Mouse (Mus musculus) bone marrow macrophage, adult 2 months (primary cell): ENCODE measurements around the gene Gng10.

Experiments
- CTCF ChIP-seq: IDR thresholded peaks from 2 replicates; pipeline ENCODE4 v1.5.1; 2012; ENCODE audit warnings: low read depth, mild to moderate bottlenecking, low read length, moderate library complexity
- POLR2A ChIP-seq: IDR thresholded peaks from 2 replicates; pipeline ENCODE4 v1.6.1; 2012; ENCODE audit warnings: mild to moderate bottlenecking, low read depth, low read length, borderline replicate concordance

- TF ChIP-seq CTCF = no peak
- TF ChIP-seq POLR2A = no peak
These were observed 36.2 kb upstream of the Gng10 start for GRCm38 (mm10) chr4:58998688-58999087.
